In genomic region chr11:68386589-68387440, GRCm38 (mm10) we compare ENCODE assay signal across 8 mouse cellular contexts. TPM values are rescaled to one million over a fixed set of nuclear protein-coding genes. Genes with fewer than 3 reads are reported as not detected.
A peak's percentile ranks its signal among the peaks of the same experiment; 100 is the strongest.
DNase-seq lines count a peak whose midpoint lies in the region; ATAC-seq and TF ChIP-seq lines count a peak whose summit lies in the region.

No protein-coding gene starts in this region.

- H3K36me3 ChIP-seq in embryonic facial prominence, embryonic 15.5 days: no peaks in the 10 kb centered on the region
- H3K36me3 ChIP-seq in heart, embryonic 16.5 days (ENCODE audit: control insufficient read depth, insufficient read depth): no peaks in the 10 kb centered on the region

- under 1% methylated on average over 78 of the region's 90 CpGs for WGBS in embryonic facial prominence, embryonic 15.5 days
- under 1% methylated on average over 87 of the region's 90 CpGs for WGBS in heart, embryonic 16.5 days

- peak overlapping the region; percentile 71 for H3K4me3 ChIP-seq in embryonic facial prominence, embryonic 15.5 days (replicated peaks)
- H3K4me3 ChIP-seq in heart, embryonic 16.5 days (ENCODE audit: low read length): peak overlapping the region; percentile 85

- in situ Hi-C loops in Patski (cut with MboI; ENCODE audit: low pct_unique_long_range_greater_than_20kb): no loop called here

- POLR2A ChIA-PET in Patski (lab: Charles Lee): interaction anchor here (0.7 to 1.0 kb wide), 2 partner anchors 73 to 211 kb away, joined by 3 read pairs; no protein-coding TSS in a partner anchor

- TF ChIP-seq CTCF in Patski (IDR thresholded peaks at IDR 0.05): no peak

- peak overlapping the region; percentile 96 for H3K4me2 ChIP-seq in embryonic facial prominence, embryonic 15.5 days (replicated peaks)
- H3K4me2 ChIP-seq in heart, embryonic 16.5 days (ENCODE audit: low read depth, low read length): peak overlapping the region; percentile 93

- H3K27ac ChIP-seq in embryonic facial prominence, embryonic 15.5 days (replicated peaks): peak overlapping the region; percentile 63
- peak overlapping the region; percentile 93 for H3K27ac ChIP-seq in heart, embryonic 16.5 days (ENCODE audit: low read length)

- ATAC-seq in Patski: peak; percentile 64
- ATAC-seq in embryonic facial prominence, embryonic 15.5 days (ENCODE audit: insufficient number of reproducible peaks, low FRiP score, low TSS enrichment, low read depth): peak; percentile 71
- peak; percentile 45 for ATAC-seq in heart, embryonic 16.5 days (replicated peaks; ENCODE audit: extremely low read depth, insufficient read depth, low FRiP score)

- peaks cover 38% of the 10 kb centered on the region for H3K4me1 ChIP-seq in embryonic facial prominence, embryonic 15.5 days
- H3K4me1 ChIP-seq in heart, embryonic 16.5 days (ENCODE audit: control insufficient read depth, insufficient read depth, low read length): peaks cover 27% of the 10 kb centered on the region

- CTCF ChIA-PET in Patski (lab: Charles Lee): interaction anchor here (2.0 kb wide), 1 partner anchor 21 kb away, joined by 6 read pairs; no protein-coding TSS in a partner anchor

- DNase-seq in B cell, adult 2 months: peak; percentile 37 to 39
- no peak for DNase-seq in Patski (ENCODE audit: low read depth, low spot score)
- peak; percentile 83 for DNase-seq in kidney, postnatal 10 days
- peak; percentile 29 for DNase-seq in lung, postnatal 25 days (ENCODE audit: low spot score)
- peak; percentile 52 to 64 for DNase-seq in right cerebral cortex, postnatal 10 days (ENCODE audit: low spot score in 2 of 2)
- DNase-seq in MN1 (ENCODE audit: low spot score): no peak

- H3K27me3 ChIP-seq in Patski: no peaks in the 10 kb centered on the region
- H3K27me3 ChIP-seq in embryonic facial prominence, embryonic 15.5 days: peaks cover 82% of the 10 kb centered on the region
- H3K27me3 ChIP-seq in heart, embryonic 16.5 days (ENCODE audit: control insufficient read depth, insufficient read depth, low read length): peaks cover 27% of the 10 kb centered on the region

- no peaks in the 10 kb centered on the region for H3K9me3 ChIP-seq in embryonic facial prominence, embryonic 15.5 days (replicated peaks)
- H3K9me3 ChIP-seq in heart, embryonic 16.5 days (replicated peaks; ENCODE audit: control insufficient read depth, low read length): no peaks in the 10 kb centered on the region

- H3K9ac ChIP-seq in embryonic facial prominence, embryonic 15.5 days: peak overlapping the region; percentile 51
- peak overlapping the region; percentile 74 for H3K9ac ChIP-seq in heart, embryonic 16.5 days (ENCODE audit: low read length)

RNA-seq across cellular contexts. Expression of gene Ntn1, which starts 13.8 kb away (rescaled TPM):
- polyA plus RNA-seq in Patski (2021): 67.1 TPM
- 12.5 and 15.8 TPM in 2 replicates for polyA plus RNA-seq in embryonic facial prominence, embryonic 15.5 days (2015; fragmentation: Nextera tagmentation; extraction: Ambion mirVana)
- 17.7 and 21.3 TPM in 2 replicates for polyA plus RNA-seq in heart, embryonic 16.5 days (2015; fragmentation: Nextera tagmentation; extraction: Ambion mirVana)

RNA-seq across cellular contexts. Expression of gene Pik3r5, which starts 45.1 kb away (rescaled TPM):
- polyA plus RNA-seq in Patski (2021): 5.7 TPM
- polyA plus RNA-seq in embryonic facial prominence, embryonic 15.5 days (2015; fragmentation: Nextera tagmentation; extraction: Ambion mirVana): 0.55 and 1.0 TPM in 2 replicates
- polyA plus RNA-seq in heart, embryonic 16.5 days (2015; fragmentation: Nextera tagmentation; extraction: Ambion mirVana): 1.3 and 2.5 TPM in 2 replicates

Comparison
In these comparisons a context has a peak if more than half of its experiments do, and no peak if none do; other contexts are left out.
1. DNase-seq: peak in B cell, adult 2 months (2 of 2), kidney, postnatal 10 days (single experiment), lung, postnatal 25 days (single experiment) and right cerebral cortex, postnatal 10 days (2 of 2); none in Patski (single experiment) and MN1 (single experiment).
2. Peak in every context shown above with its lines, with median percentiles within 50 percentile points of each other: ATAC-seq.